Mouse (Mus musculus) lung, postnatal 14 days (tissue): ENCODE measurements around the gene Erg.

ENCODE experiments used
- DNase-seq: peaks from one replicate; pipeline ENCODE4 v3.0.0; 2021

The Erg gene

GRCm38 (mm10) chr16:95475041-95475440, 111.4 kb downstream of the Erg start:
- no peak for DNase-seq

GRCm38 (mm10) chr16:95473946-95474345, 112.4 kb downstream of the Erg start:
- DNase-seq, result no peak

- no peak for DNase-seq
These were observed 113.6 kb downstream of the Erg start for GRCm38 (mm10) chr16:95472771-95473170.

GRCm38 (mm10) chr16:95469262-95470139, 116.9 kb downstream of the Erg start:
- DNase-seq, result no peak

- DNase-seq, result no peak
These were observed 118.5 kb downstream of the Erg start for GRCm38 (mm10) chr16:95467893-95468292.

GRCm38 (mm10) chr16:95466548-95466947, 119.8 kb downstream of the Erg start:
- DNase-seq, result peak; percentile 53

DNA sequence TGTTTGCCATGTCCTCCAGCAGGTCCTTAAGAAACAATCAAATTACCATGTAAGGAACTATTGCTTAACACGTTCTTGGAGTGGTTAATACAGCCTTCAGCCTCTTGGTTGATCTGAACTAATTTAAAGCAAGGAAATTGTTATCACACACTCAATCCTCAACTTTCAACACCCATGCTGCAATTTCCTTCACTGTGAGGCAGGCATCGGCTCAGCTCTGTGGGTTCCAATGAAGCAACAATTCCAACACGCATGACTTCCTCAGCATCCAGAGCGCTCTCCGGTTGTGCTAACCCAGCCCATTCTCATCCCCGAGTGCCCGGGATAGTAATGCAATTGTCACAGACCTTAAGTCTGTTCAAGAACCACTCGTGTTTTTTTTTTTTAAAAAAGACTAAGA, 121.8 kb downstream of the Erg start:
- DNase-seq, result no peak

- DNase-seq, result peak; percentile 61
These were observed 122.6 kb downstream of the Erg start for GRCm38 (mm10) chr16:95463796-95464195.

DNA sequence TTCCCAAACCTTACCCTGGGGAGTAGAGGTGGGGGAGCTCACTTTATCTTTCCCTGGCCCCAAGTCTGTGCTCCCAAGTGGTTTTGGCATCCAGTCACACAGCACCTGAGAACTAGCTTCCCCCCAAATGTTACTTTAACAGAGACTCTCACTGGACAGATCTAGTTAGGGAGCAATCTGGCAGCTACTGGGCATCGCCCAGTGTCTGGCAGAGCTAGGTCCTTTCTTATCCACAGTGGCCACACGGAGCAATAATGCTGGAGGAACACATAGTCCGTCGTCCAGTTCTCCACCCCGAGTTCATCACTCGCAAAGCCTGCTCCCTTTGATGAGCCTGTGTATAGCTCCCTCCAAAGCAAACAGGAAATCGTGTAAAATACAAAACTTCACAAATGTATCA, 124.5 kb downstream of the Erg start:
- no peak for DNase-seq

GRCm38 (mm10) chr16:95460336-95460735, 126.1 kb downstream of the Erg start:
- no peak for DNase-seq

GRCm38 (mm10) chr16:95459325-95459691, 127.1 kb downstream of the Erg start:
- no peak for DNase-seq

- no peak for DNase-seq
These were observed 127.6 kb downstream of the Erg start for GRCm38 (mm10) chr16:95458590-95459324.

DNA sequence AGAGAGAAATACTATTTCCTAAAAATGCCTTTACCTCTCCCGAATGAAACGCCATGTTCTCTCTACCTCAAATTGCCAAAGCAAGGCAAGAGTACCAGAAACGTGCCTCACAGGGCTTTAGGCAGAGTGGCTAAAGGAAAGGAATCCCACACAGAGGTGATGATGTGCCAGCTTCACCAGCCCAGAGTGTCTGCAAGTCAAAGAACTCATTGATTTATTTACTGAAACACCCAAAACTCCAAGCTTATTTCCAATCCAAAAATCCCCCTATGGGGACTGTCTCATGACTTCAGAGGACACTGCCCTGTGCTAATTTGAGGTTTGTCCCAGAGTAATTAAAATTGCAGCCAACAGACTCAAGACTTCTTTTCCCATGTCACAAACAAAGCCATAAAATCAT, 129.4 kb downstream of the Erg start:
- DNase-seq, result no peak

DNA sequence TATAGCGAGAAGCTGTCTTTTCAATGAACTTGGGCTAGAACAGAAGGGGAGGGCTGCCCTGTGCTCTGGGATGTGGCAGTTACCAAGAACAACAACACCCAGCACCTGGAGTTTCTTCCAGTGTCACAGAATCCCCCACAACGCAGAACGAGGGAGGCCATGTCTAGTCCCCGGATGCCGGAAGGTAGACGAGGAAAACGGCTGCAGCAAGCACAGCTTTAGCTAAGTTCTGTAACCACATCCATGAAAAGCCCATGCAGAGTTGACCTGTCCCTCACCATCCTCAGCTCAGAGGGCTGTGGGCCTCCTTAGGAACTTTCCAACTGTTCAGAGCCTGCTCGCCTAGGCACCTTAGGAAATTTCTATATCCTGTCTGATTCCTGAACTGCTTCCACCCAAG, 130.5 kb downstream of the Erg start:
- no peak for DNase-seq

DNA sequence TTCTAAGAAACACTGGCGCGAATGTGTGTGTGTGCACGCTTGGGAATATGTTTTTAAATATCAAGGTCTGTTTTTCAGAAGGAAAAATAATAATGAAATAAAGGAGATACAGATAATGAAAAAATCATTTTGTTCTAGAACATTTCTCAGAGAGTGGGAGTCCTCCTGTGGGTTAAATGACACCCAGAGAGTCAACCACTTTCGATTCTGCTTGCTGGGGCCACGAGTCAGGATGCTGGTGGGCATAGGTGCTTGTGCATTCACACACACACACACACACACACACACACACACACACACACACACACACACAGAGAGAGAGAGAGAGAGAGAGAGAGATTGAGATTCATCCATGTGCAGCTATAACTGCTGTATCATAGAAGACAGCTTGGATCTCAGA, 130.9 kb downstream of the Erg start:
- DNase-seq, result no peak

GRCm38 (mm10) chr16:95452411-95452810, 134.0 kb downstream of the Erg start:
- no peak for DNase-seq

DNA sequence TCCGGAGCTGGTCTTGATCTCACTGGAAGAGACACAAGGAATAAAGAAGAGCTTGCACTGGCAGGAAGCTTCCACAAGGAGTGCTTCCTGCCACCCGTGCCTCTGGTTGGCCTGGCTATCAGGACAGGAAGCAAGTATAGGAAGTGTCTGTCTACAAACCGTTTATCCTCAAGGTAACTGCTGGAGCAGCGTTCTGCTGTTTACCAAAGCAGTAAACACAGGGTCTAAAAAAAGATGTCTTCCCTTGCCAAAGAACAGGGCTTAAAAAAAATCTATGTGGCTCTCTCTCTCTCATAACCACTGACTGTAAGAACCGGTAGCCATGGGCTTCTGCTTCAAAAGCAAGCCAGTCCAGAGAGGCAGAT, 137.1 kb downstream of the Erg start:
- peak; percentile 49 for DNase-seq

DNA sequence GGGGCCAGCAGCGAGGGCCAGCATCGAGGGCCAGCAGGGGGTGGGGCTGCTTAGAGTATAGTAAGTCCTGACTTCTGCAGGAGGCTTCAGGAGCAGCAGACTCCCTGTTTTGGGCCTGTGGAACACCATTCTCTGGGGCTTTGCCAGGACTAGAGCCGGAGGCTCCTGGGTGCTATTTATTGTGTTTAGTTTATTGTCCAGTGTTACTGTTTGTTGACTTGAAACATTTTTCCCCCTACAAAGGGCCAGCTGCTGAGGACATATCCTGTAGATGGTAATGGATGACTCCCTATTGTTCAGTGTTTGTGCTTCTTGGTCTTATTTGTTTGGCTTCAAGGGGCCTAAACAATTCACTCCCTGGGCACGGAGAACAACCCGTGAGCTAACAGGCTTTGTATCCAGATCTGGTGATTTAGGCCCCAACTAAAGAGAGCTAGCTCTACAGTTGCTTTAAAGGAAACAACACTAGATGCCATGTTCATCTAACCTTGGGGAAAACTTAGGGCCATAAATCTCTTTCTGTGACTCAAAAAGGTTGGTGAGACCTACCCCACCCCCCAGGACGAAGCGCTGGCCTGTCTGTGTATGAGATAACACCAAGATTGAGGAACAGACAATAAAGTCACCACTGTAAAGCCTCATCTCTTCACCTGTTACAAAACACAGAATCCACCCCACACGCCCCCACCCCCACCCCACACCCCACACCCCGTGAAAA, 137.6 kb downstream of the Erg start:
- peak; percentile 59 for DNase-seq

DNA sequence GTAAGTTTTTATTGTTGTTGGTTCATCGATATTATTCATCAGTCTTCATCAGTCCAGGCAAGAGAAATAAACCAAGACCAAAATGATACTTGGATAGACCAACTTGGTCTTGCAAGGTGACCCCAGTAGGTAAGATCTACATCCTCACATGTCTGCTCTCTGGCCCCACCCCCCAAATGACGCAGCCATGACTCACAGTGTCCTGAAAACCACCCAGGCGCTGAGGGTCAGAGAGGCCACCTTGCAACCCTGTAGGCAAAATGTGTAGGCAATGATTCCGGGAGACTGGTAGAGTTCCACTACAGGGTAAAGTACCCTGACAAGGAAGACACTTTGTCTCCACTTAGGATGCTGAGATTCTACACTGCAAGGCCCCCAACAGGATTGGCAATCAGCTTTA, 138.5 kb downstream of the Erg start:
- DNase-seq, result no peak

- no peak for DNase-seq
These were observed 140.0 kb downstream of the Erg start for GRCm38 (mm10) chr16:95446368-95446767.

- no peak for DNase-seq
These were observed 144.4 kb downstream of the Erg start for GRCm38 (mm10) chr16:95442023-95442422.

- DNase-seq, result no peak
These were observed 145.2 kb downstream of the Erg start for GRCm38 (mm10) chr16:95441179-95441578.

DNA sequence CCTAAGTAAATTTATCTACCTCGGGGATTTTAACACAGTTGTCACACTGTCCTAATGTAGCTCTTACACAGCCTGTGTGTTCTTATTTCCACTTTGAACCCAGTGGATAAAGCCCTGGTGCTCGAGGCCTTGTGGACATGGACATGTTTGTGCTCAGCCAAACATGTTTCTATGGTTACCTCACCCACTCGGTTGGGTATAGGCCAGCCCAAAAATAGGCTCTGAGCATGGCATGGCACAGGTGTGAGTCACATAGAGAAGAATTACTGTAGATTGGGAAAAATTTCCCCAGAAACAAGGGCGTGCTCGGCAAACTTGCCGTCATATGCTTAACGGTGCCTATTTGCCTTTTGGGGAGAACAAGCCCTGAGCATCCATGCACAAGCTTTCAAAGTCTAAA, 146.1 kb downstream of the Erg start:
- DNase-seq, result no peak

GRCm38 (mm10) chr16:95439794-95440193, 146.6 kb downstream of the Erg start:
- DNase-seq, result no peak
